Mouse (Mus musculus): ENCODE measurements at regions not wholly inside any gene's neighbourhood (a gene's known extent, or its start where the extent isn't known, plus 50 kb on each side); places are given as distances from the start of the nearest gene placed in this dataset.

- Histone ChIP-seq H3K36me3 (ENCODE audit: insufficient read depth, low read length) (no peaks in the 10 kb centered on the region), H3K27me3 (ENCODE audit: insufficient read depth, low read length) (no peaks in the 10 kb centered on the region), H3K9ac (replicated peaks; ENCODE audit: low read length, poor library complexity, severe bottlenecking) (no peak overlapping the region), H3K4me3 (ENCODE audit: low read depth, low read length) (no peak overlapping the region), H3K9me3 (ENCODE audit: low read length) (no peaks in the 10 kb centered on the region; the same call in 1 of the 2 replicates), H3K4me1 (ENCODE audit: insufficient read depth, low read length) (no peaks in the 10 kb centered on the region), H3K27ac (ENCODE audit: low read depth, low read length) (no peak overlapping the region), H3K4me2 (ENCODE audit: low read depth, low read length, poor library complexity, severe bottlenecking) (no peak overlapping the region)
- 69% methylated on average over 6 of the region's 6 CpGs for WGBS
- ATAC-seq (ENCODE audit: low FRiP score) (no peak), DNase-seq (ENCODE audit: low spot score) (peak; percentile 5)
- no peak for TF ChIP-seq CTCF (IDR thresholded peaks at IDR 0.05)
Observed at GRCm38 (mm10) chr7:95868753-95869152, 302.3 kb upstream of the Tenm4 start.

DNA sequence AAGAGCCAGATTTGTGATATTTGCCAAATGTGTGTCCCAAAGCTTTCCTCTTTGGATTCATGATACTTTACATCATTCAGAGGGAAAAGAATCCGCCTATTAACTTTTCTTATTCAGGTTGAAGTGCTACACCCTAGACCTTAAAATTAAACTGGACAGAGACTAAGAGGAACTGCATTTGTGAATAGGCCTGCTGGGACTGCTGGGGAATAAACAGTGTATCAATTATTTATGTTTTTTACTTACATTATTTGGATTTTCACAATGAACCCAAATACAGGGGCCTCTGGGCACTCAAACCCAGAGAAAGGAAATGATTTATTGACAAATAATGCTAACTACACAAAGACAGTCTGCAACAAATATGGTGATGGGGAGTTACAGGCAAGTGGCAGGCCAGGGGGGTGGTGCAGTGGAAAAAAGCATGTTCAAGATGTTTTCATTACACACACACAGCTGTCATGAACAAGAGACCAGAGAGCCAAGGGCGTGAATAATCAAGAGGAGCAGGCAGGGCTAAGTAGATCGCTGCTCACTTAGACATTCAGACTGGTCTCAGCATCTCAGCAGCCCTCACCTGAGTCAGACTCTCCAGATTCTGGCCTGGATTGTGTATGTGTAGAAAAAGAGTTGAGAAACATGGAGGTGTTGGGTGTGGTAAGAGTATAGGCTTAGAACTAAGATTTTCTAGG lies 290.3 kb upstream of the Tenm4 start:
- Histone ChIP-seq H3K4me3 (ENCODE audit: low read depth, low read length) (no peak overlapping the region), H3K9ac (replicated peaks; ENCODE audit: low read length, poor library complexity, severe bottlenecking) (no peak overlapping the region), H3K9me3 (ENCODE audit: low read length) (no peaks in the 10 kb centered on the region), H3K4me1 (ENCODE audit: insufficient read depth, low read length) (no peaks in the 10 kb centered on the region), H3K27ac (ENCODE audit: low read depth, low read length) (no peak overlapping the region), H3K4me2 (ENCODE audit: low read depth, low read length, poor library complexity, severe bottlenecking) (no peak overlapping the region), H3K36me3 (ENCODE audit: insufficient read depth, low read length) (no peaks in the 10 kb centered on the region), H3K27me3 (ENCODE audit: insufficient read depth, low read length) (no peaks in the 10 kb centered on the region)
- DNase-seq (ENCODE audit: low spot score) (no peak), ATAC-seq (ENCODE audit: low FRiP score) (no peak)
- TF ChIP-seq CTCF (IDR thresholded peaks at IDR 0.05) = no peak
- WGBS = 53% methylated on average over 3 of the region's 3 CpGs

DNA sequence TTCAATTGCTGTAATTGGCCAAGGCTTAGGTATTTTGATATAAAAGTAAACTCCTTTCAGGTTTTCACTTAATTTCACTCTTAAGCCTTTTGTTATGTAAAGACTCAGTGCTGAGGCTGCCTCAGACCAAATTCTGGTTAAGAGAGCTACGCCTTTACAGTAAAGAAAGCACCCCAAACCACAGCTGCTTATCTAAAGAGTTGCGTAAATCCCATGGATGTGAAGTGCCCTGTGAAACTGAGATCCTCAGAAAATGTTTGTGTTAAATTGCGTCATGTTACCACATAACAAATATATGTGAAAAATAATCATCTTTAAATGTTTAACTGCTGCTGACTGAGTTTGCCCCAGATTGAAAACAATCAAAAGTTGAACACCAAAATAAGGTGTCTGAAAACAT lies 269.5 kb upstream of the Tenm4 start:
- no peak for DNase-seq (ENCODE audit: low spot score)
- H3K27ac ChIP-seq (ENCODE audit: low read depth, low read length) = no peak overlapping the region
- no peak for ATAC-seq (ENCODE audit: low FRiP score)
- H3K27me3 ChIP-seq (ENCODE audit: insufficient read depth, low read length) = no peaks in the 10 kb centered on the region
- no peak overlapping the region for H3K9ac ChIP-seq (replicated peaks; ENCODE audit: low read length, poor library complexity, severe bottlenecking)
- no peaks in the 10 kb centered on the region for H3K9me3 ChIP-seq (ENCODE audit: low read length)
- H3K4me1 ChIP-seq (ENCODE audit: insufficient read depth, low read length) = no peaks in the 10 kb centered on the region
- no peak overlapping the region for H3K4me2 ChIP-seq (ENCODE audit: low read depth, low read length, poor library complexity, severe bottlenecking)
- H3K4me3 ChIP-seq (ENCODE audit: low read depth, low read length) = no peak overlapping the region
- TF ChIP-seq CTCF (IDR thresholded peaks at IDR 0.05) = no peak
- 90% methylated on average over 3 of the region's 3 CpGs for WGBS
- no peaks in the 10 kb centered on the region for H3K36me3 ChIP-seq (ENCODE audit: insufficient read depth, low read length)

DNA sequence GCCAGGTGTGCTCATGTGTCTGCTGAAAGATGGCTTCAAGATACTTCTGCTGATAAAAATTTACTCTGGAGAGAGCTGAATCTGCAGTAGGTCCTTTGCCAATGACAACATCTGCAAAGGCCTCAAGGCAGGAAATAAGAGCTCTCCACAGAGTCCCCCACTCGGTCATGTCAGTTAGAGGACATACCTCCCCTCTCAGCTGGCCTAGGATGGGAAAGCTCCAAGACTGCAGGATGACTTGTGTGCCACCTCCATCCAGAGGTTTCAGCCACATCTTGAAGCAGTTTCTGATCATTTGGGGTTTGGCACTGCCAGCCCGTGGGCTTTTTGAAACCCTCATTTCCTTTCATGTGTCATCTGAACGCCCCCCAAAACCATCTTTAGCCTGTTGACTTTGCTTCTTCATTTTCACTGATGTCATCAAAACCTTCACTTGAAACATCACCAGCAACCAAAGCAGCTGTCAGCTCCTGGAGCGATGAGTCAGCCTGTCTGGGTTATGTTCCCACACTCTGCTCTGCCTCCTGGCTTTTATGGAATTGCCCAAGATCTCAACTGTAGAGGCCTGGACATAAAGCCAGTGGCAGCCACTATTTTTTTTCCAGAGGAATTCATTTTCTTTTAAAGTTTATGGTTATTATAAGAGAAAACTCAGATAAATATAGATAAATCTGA lies 256.5 kb upstream of the Tenm4 start:
- no peak for TF ChIP-seq CTCF (IDR thresholded peaks at IDR 0.05)
- DNase-seq (ENCODE audit: low spot score) (no peak), ATAC-seq (ENCODE audit: low FRiP score) (no peak)
- no peak overlapping the region for H3K9ac ChIP-seq (replicated peaks; ENCODE audit: low read length, poor library complexity, severe bottlenecking)
- H3K27ac ChIP-seq (ENCODE audit: low read depth, low read length) = no peak overlapping the region
- H3K4me3 ChIP-seq (ENCODE audit: low read depth, low read length) = no peak overlapping the region
- H3K4me2 ChIP-seq (ENCODE audit: low read depth, low read length, poor library complexity, severe bottlenecking) = no peak overlapping the region
- no peaks in the 10 kb centered on the region for H3K27me3 ChIP-seq (ENCODE audit: insufficient read depth, low read length)
- no peaks in the 10 kb centered on the region for H3K9me3 ChIP-seq (ENCODE audit: low read length)
- WGBS = 79% methylated on average over 4 of the region's 4 CpGs
- no peaks in the 10 kb centered on the region for H3K4me1 ChIP-seq (ENCODE audit: insufficient read depth, low read length)
- H3K36me3 ChIP-seq (ENCODE audit: insufficient read depth, low read length) = no peaks in the 10 kb centered on the region

DNA sequence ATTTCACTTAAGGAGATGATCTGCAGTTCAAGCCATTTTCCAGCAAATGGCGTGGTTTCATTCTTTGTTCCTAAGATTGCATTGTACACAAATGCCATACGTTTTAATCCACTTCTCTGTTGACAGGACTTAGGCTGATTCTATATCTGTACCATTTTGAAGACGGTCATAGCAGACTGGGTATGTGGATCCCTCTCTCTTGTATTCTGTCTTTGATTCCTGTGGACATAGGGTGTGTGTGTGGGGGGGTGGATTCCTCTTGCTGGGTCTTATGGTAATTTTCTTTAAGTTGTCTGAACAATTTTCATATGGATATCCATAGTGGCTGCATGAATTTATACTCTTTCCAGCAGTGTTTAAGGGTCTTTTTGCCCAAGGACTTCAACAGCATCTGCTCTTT lies 251.1 kb upstream of the Tenm4 start:
- Histone ChIP-seq H3K27ac (ENCODE audit: low read depth, low read length) (no peak overlapping the region), H3K4me3 (ENCODE audit: low read depth, low read length) (no peak overlapping the region), H3K4me2 (ENCODE audit: low read depth, low read length, poor library complexity, severe bottlenecking) (no peak overlapping the region), H3K4me1 (ENCODE audit: insufficient read depth, low read length) (no peaks in the 10 kb centered on the region), H3K27me3 (ENCODE audit: insufficient read depth, low read length) (no peaks in the 10 kb centered on the region), H3K9me3 (ENCODE audit: low read length) (no peaks in the 10 kb centered on the region), H3K9ac (replicated peaks; ENCODE audit: low read length, poor library complexity, severe bottlenecking) (no peak overlapping the region), H3K36me3 (ENCODE audit: insufficient read depth, low read length) (no peaks in the 10 kb centered on the region)
- 25% methylated on average over 3 of the region's 3 CpGs for WGBS
- DNase-seq (ENCODE audit: low spot score) = no peak
- ATAC-seq (ENCODE audit: low FRiP score) = no peak
- no peak for TF ChIP-seq CTCF (IDR thresholded peaks at IDR 0.05)

DNA sequence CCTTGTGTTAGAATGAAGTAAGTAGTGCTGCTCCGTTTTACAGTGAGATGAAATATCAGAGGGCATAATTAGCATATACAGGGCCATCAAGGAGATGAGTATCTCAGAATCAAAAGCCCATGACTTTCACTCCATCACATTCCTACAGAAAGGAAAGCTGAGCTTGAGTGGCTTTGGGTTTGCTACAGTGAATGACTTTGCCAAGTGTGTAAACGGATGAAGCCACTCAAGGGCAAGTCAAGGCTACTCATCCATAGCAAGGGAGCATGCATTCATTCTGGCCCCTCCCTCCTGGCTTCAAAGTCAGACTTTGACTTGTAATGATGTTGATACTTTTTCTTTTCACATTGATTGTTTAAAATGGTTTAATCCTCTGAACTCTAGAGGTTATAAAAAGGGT lies 246.2 kb upstream of the Tenm4 start:
- H3K4me1 ChIP-seq (ENCODE audit: insufficient read depth, low read length) = no peaks in the 10 kb centered on the region
- DNase-seq (ENCODE audit: low spot score) (no peak), ATAC-seq (ENCODE audit: low FRiP score) (no peak)
- no peak overlapping the region for H3K9ac ChIP-seq (replicated peaks; ENCODE audit: low read length, poor library complexity, severe bottlenecking)
- H3K4me3 ChIP-seq (ENCODE audit: low read depth, low read length) = no peak overlapping the region
- WGBS = 74% methylated on average over 2 of the region's 2 CpGs
- no peaks in the 10 kb centered on the region for H3K36me3 ChIP-seq (ENCODE audit: insufficient read depth, low read length)
- H3K9me3 ChIP-seq (ENCODE audit: low read length) = no peaks in the 10 kb centered on the region
- H3K27me3 ChIP-seq (ENCODE audit: insufficient read depth, low read length) = no peaks in the 10 kb centered on the region
- no peak overlapping the region for H3K27ac ChIP-seq (ENCODE audit: low read depth, low read length)
- TF ChIP-seq CTCF (IDR thresholded peaks at IDR 0.05) = no peak
- H3K4me2 ChIP-seq (ENCODE audit: low read depth, low read length, poor library complexity, severe bottlenecking) = no peak overlapping the region
